Mouse (Mus musculus): ENCODE results near the gene Acrbp. TPM values are rescaled to one million over a fixed set of nuclear protein-coding genes. Genes with fewer than 3 reads are reported as not detected.

The Acrbp gene
- polyA plus RNA-seq, 1 experiment from 2014 or later, result 18.4 TPM

- no peaks in the 10 kb centered on the region for H3K36me3 ChIP-seq
- H3K4me1 ChIP-seq, result peaks cover 28% of the 10 kb centered on the region
- H3K9me3 ChIP-seq (replicated peaks), result no peaks in the 10 kb centered on the region
- H3K9ac ChIP-seq, result no peak overlapping the region
- H3K4me3 ChIP-seq (replicated peaks), result 0 out of 2 replicates have a peak overlapping the region, but pooled peaks have one; percentile 21
- no peak for ATAC-seq (ENCODE audit: insufficient number of reproducible peaks, low FRiP score, low TSS enrichment, low read depth)
- peak overlapping the region; percentile 94 for H3K27ac ChIP-seq (replicated peaks)
- H3K27me3 ChIP-seq, result no peaks in the 10 kb centered on the region
- WGBS, result 56% methylated on average over 10 of the region's 10 CpGs
- H3K4me2 ChIP-seq (replicated peaks), result peak overlapping the region; percentile 53
Observed at GRCm38 (mm10) chr6:125090341-125091085, 41.0 kb downstream of the Acrbp start.

GRCm38 (mm10) chr6:125092372-125092771, 42.9 kb downstream of the Acrbp start:
- Histone ChIP-seq H3K27ac (replicated peaks) (peak overlapping the region; percentile 13; the same call in 1 of the 2 replicates), H3K9me3 (replicated peaks) (no peaks in the 10 kb centered on the region), H3K4me1 (peaks cover 31% of the 10 kb centered on the region), H3K27me3 (no peaks in the 10 kb centered on the region), H3K9ac (no peak overlapping the region), H3K4me3 (replicated peaks) (no peak overlapping the region), H3K4me2 (replicated peaks) (no peak overlapping the region), H3K36me3 (no peaks in the 10 kb centered on the region)
- 89% methylated on average over 5 of the region's 5 CpGs for WGBS
- no peak for ATAC-seq (ENCODE audit: insufficient number of reproducible peaks, low FRiP score, low TSS enrichment, low read depth)

- H3K4me3 ChIP-seq (replicated peaks), result no peak overlapping the region
- H3K9ac ChIP-seq, result no peak overlapping the region
- 54% methylated on average over 3 of the region's 3 CpGs for WGBS
- H3K27me3 ChIP-seq, result no peaks in the 10 kb centered on the region
- 0 out of 2 replicates have a peak, but pooled peaks cover 6% of the 10 kb centered on the region for H3K36me3 ChIP-seq
- ATAC-seq (ENCODE audit: insufficient number of reproducible peaks, low FRiP score, low TSS enrichment, low read depth), result no peak
- H3K27ac ChIP-seq (replicated peaks), result peak overlapping the region; percentile 96
- H3K4me2 ChIP-seq (replicated peaks), result no peak overlapping the region
- no peaks in the 10 kb centered on the region for H3K9me3 ChIP-seq (replicated peaks)
- peaks cover 40% of the 10 kb centered on the region for H3K4me1 ChIP-seq
Observed at GRCm38 (mm10) chr6:125094843-125095242, 45.4 kb downstream of the Acrbp start.

GRCm38 (mm10) chr6:125095391-125096278, 46.1 kb downstream of the Acrbp start, which contains the start of gene Chd4:
Gene Chd4, plus strand, starts transcription at chr6:125095981.
- 2% methylated on average over 43 of the region's 45 CpGs for WGBS
- no peaks in the 10 kb centered on the region for H3K27me3 ChIP-seq
- peak within 1 kb of the TSS; percentile 86 for H3K4me3 ChIP-seq (replicated peaks)
- H3K36me3 ChIP-seq, result peaks cover 14% of the 10 kb centered on the region
- H3K4me1 ChIP-seq, result peaks cover 40% of the 10 kb centered on the region
- ATAC-seq (ENCODE audit: insufficient number of reproducible peaks, low FRiP score, low TSS enrichment, low read depth), result peak; percentile 80
- H3K9ac ChIP-seq, result peak within 1 kb of the TSS; percentile 82
- H3K27ac ChIP-seq (replicated peaks), result peak within 1 kb of the TSS; percentile 96
- peak within 1 kb of the TSS; percentile 64 for H3K4me2 ChIP-seq (replicated peaks)
- no peaks in the 10 kb centered on the region for H3K9me3 ChIP-seq (replicated peaks)

- H3K36me3 ChIP-seq, result peaks cover 20% of the 10 kb centered on the region
- H3K4me1 ChIP-seq, result peaks cover 38% of the 10 kb centered on the region
- H3K4me2 ChIP-seq (replicated peaks), result peak overlapping the region; percentile 64
- peak overlapping the region; percentile 96 for H3K27ac ChIP-seq (replicated peaks)
- H3K9ac ChIP-seq, result peak overlapping the region; percentile 82
- H3K4me3 ChIP-seq (replicated peaks), result peak overlapping the region; percentile 86
- peak; percentile 3; the same call in 1 of the 2 replicates for ATAC-seq (ENCODE audit: insufficient number of reproducible peaks, low FRiP score, low TSS enrichment, low read depth)
- H3K27me3 ChIP-seq, result no peaks in the 10 kb centered on the region
- WGBS, result under 1% methylated on average over 22 of the region's 32 CpGs
- no peaks in the 10 kb centered on the region for H3K9me3 ChIP-seq (replicated peaks)
Observed at GRCm38 (mm10) chr6:125096279-125096596, 46.7 kb downstream of the Acrbp start.

- Histone ChIP-seq H3K4me3 (replicated peaks) (peak overlapping the region; percentile 86), H3K27me3 (no peaks in the 10 kb centered on the region), H3K9ac (peak overlapping the region; percentile 82), H3K27ac (replicated peaks) (peak overlapping the region; percentile 96), H3K36me3 (peaks cover 25% of the 10 kb centered on the region), H3K9me3 (replicated peaks) (no peaks in the 10 kb centered on the region), H3K4me2 (replicated peaks) (peak overlapping the region; percentile 64), H3K4me1 (peaks cover 38% of the 10 kb centered on the region)
- peak; percentile 36 for ATAC-seq (ENCODE audit: insufficient number of reproducible peaks, low FRiP score, low TSS enrichment, low read depth)
- WGBS, result under 1% methylated on average over 41 of the region's 44 CpGs
Observed at GRCm38 (mm10) chr6:125096597-125097345, 47.3 kb downstream of the Acrbp start.

GRCm38 (mm10) chr6:125097346-125097689, 47.8 kb downstream of the Acrbp start:
- H3K4me2 ChIP-seq (replicated peaks), result peak overlapping the region; percentile 64
- H3K27ac ChIP-seq (replicated peaks), result peak overlapping the region; percentile 96
- no peak for ATAC-seq (ENCODE audit: insufficient number of reproducible peaks, low FRiP score, low TSS enrichment, low read depth)
- H3K36me3 ChIP-seq, result peaks cover 30% of the 10 kb centered on the region
- under 1% methylated on average over 12 of the region's 12 CpGs for WGBS
- peaks cover 38% of the 10 kb centered on the region for H3K4me1 ChIP-seq
- H3K9ac ChIP-seq, result peak overlapping the region; percentile 82
- H3K27me3 ChIP-seq, result no peaks in the 10 kb centered on the region
- H3K9me3 ChIP-seq (replicated peaks), result no peaks in the 10 kb centered on the region
- peak overlapping the region; percentile 86 for H3K4me3 ChIP-seq (replicated peaks)

- no peak for ATAC-seq (ENCODE audit: insufficient number of reproducible peaks, low FRiP score, low TSS enrichment, low read depth)
- Histone ChIP-seq H3K4me3 (replicated peaks) (peak overlapping the region; percentile 86), H3K4me2 (replicated peaks) (peak overlapping the region; percentile 64), H3K27ac (replicated peaks) (peak overlapping the region; percentile 96; the same call in 1 of the 2 replicates), H3K4me1 (peaks cover 38% of the 10 kb centered on the region), H3K27me3 (no peaks in the 10 kb centered on the region), H3K9me3 (replicated peaks) (no peaks in the 10 kb centered on the region), H3K9ac (peak overlapping the region; percentile 82), H3K36me3 (peaks cover 37% of the 10 kb centered on the region)
- WGBS, result 52% methylated on average over 8 of the region's 8 CpGs
Observed at GRCm38 (mm10) chr6:125097951-125098350, 48.5 kb downstream of the Acrbp start.

GRCm38 (mm10) chr6:125098513-125098912, 49.0 kb downstream of the Acrbp start:
- WGBS, result 37% methylated on average over 3 of the region's 3 CpGs
- no peak for ATAC-seq (ENCODE audit: insufficient number of reproducible peaks, low FRiP score, low TSS enrichment, low read depth)
- Histone ChIP-seq H3K9me3 (replicated peaks) (no peaks in the 10 kb centered on the region), H3K4me3 (replicated peaks) (peak overlapping the region; percentile 86), H3K36me3 (peaks cover 40% of the 10 kb centered on the region), H3K27ac (replicated peaks) (peak overlapping the region; percentile 65; the same call in 1 of the 2 replicates), H3K4me2 (replicated peaks) (peak overlapping the region; percentile 64), H3K9ac (peak overlapping the region; percentile 82; the same call in 1 of the 2 replicates), H3K27me3 (no peaks in the 10 kb centered on the region), H3K4me1 (peaks cover 38% of the 10 kb centered on the region)

- ATAC-seq (ENCODE audit: insufficient number of reproducible peaks, low FRiP score, low TSS enrichment, low read depth), result no peak
- H3K4me3 ChIP-seq (replicated peaks), result peak overlapping the region; percentile 86; the same call in 1 of the 2 replicates
- WGBS, result 29% methylated on average over 5 of the region's 5 CpGs
- peak overlapping the region; percentile 64 for H3K4me2 ChIP-seq (replicated peaks)
- H3K9me3 ChIP-seq (replicated peaks), result no peaks in the 10 kb centered on the region
- H3K36me3 ChIP-seq, result peaks cover 48% of the 10 kb centered on the region
- peak overlapping the region; percentile 65 for H3K27ac ChIP-seq (replicated peaks)
- H3K27me3 ChIP-seq, result no peaks in the 10 kb centered on the region
- peak overlapping the region; percentile 10; the same call in 1 of the 2 replicates for H3K9ac ChIP-seq
- H3K4me1 ChIP-seq, result peaks cover 38% of the 10 kb centered on the region
Observed at GRCm38 (mm10) chr6:125099421-125099971, 50.0 kb downstream of the Acrbp start.

Data from embryonic facial prominence, embryonic 15.5 days (tissue).